Mouse (Mus musculus) embryonic facial prominence, embryonic 10.5 days (tissue): ENCODE results near the gene Gm20517. TPM values are rescaled to one million over a fixed set of nuclear protein-coding genes. Genes with fewer than 3 reads are reported as not detected.
"Not testable (repeated sequence)": the region's sequence is repeated elsewhere in the genome, so short reads cannot be mapped to it uniquely, and the experiment has no call there.

Experiments
- DNase-seq: peaks from one replicate; pipeline ENCODE4 v3.0.0-alpha.2; 2017; ENCODE audit warnings: low spot score
- H3K27ac ChIP-seq: fragments of 300-500 bp; sonication (generic); replicated peaks from 2 replicates; pipeline ENCODE4 v1.5.1; 2016; ENCODE audit warnings: mild to moderate bottlenecking
- H3K27me3 ChIP-seq: fragments of 300-500 bp; sonication (generic); replicated peaks from 2 replicates; pipeline ENCODE4 v1.6.1; 2016; ENCODE audit warnings: low read depth, mild to moderate bottlenecking; ENCODE audit not compliant: poor library complexity, severe bottlenecking
- H3K36me3 ChIP-seq: fragments of 300-500 bp; sonication (generic); replicated peaks from 2 replicates; pipeline ENCODE4 v1.6.1; 2016; ENCODE audit warnings: mild to moderate bottlenecking, moderate library complexity
- H3K4me1 ChIP-seq: fragments of 300-500 bp; sonication (generic); 2 replicates; pipeline ENCODE4 v1.6.1; 2016
- H3K4me3 ChIP-seq: fragments of 300-500 bp; sonication (generic); 2 replicates; pipeline ENCODE4 v1.5.1; 2016; ENCODE audit warnings: mild to moderate bottlenecking, moderate library complexity
- H3K9me3 ChIP-seq: fragments of 300-500 bp; sonication (generic); 2 replicates; pipeline ENCODE4 v1.6.1; 2016; ENCODE audit warnings: mild to moderate bottlenecking
- WGBS: fragments of 180-500 bp; shearing (Covaris S2); methylation state at CpG from one replicate; pipeline ENCODE4 v1.1.7; 2016; 5-methylcytosine and 5-hydroxymethylcytosine counted together
- polyA plus RNA-seq: library from polyadenylated mRNA; unstranded; fragments of >200 nt; fragmentation: Nextera tagmentation; extraction: Ambion mirVana; gene quantifications from 2 replicates; pipeline ENCODE4 v1.2.1, GENCODE M21; 2016

The Gm20517 gene
- polyA plus RNA-seq, 1 experiment from 2014 or later: 1.6 TPM

- not testable (repeated sequence) for H3K27me3 ChIP-seq, H3K9me3 ChIP-seq, DNase-seq, H3K27ac ChIP-seq
- Histone ChIP-seq H3K4me3 (peak overlapping the region; percentile 96; the same call in 1 of the 2 replicates), H3K36me3 (peaks cover 71% of the 10 kb centered on the region), H3K4me1 (peaks cover 41% of the 10 kb centered on the region)
- WGBS: 83% methylated on average over 10 of the region's 10 CpGs
These were observed 12.6 kb upstream of the Gm20517 start for GRCm38 (mm10) chr17:47598580-47599304.

GRCm38 (mm10) chr17:47599511-47600297 lies 11.7 kb upstream of the Gm20517 start:
- no peak overlapping the region for H3K27ac ChIP-seq
- DNase-seq: no peak
- peaks cover 81% of the 10 kb centered on the region for H3K36me3 ChIP-seq
- H3K27me3 ChIP-seq: no peaks in the 10 kb centered on the region
- H3K4me1 ChIP-seq: peaks cover 39% of the 10 kb centered on the region
- WGBS: 77% methylated on average over 11 of the region's 11 CpGs
- no peak overlapping the region for H3K4me3 ChIP-seq
- no peaks in the 10 kb centered on the region for H3K9me3 ChIP-seq

GRCm38 (mm10) chr17:47600601-47601388 lies 10.6 kb upstream of the Gm20517 start:
- Histone ChIP-seq H3K4me3 (no peak overlapping the region), H3K27me3 (no peaks in the 10 kb centered on the region), H3K9me3 (no peaks in the 10 kb centered on the region), H3K36me3 (peaks cover 92% of the 10 kb centered on the region), H3K27ac (no peak overlapping the region), H3K4me1 (peaks cover 28% of the 10 kb centered on the region)
- 91% methylated on average over 13 of the region's 13 CpGs for WGBS
- DNase-seq: no peak

GRCm38 (mm10) chr17:47601389-47601755 lies 10.0 kb upstream of the Gm20517 start:
- no peak for DNase-seq
- Histone ChIP-seq H3K36me3 (peaks cover 97% of the 10 kb centered on the region), H3K27ac (no peak overlapping the region), H3K4me3 (no peak overlapping the region), H3K27me3 (no peaks in the 10 kb centered on the region), H3K9me3 (no peaks in the 10 kb centered on the region), H3K4me1 (peaks cover 23% of the 10 kb centered on the region)
- 94% methylated on average over 10 of the region's 10 CpGs for WGBS

GRCm38 (mm10) chr17:47602289-47602688 lies 9.1 kb upstream of the Gm20517 start:
- Histone ChIP-seq H3K27ac (no peak overlapping the region), H3K4me3 (no peak overlapping the region), H3K4me1 (peaks cover 13% of the 10 kb centered on the region), H3K27me3 (no peaks in the 10 kb centered on the region), H3K9me3 (no peaks in the 10 kb centered on the region), H3K36me3 (peaks cover 97% of the 10 kb centered on the region)
- no peak for DNase-seq
- WGBS: 92% methylated on average over 11 of the region's 11 CpGs

- WGBS: 74% methylated on average over 5 of the region's 5 CpGs
- Histone ChIP-seq H3K36me3 (peaks cover 80% of the 10 kb centered on the region), H3K4me3 (no peak overlapping the region), H3K27me3 (no peaks in the 10 kb centered on the region), H3K27ac (no peak overlapping the region), H3K4me1 (peaks cover 10% of the 10 kb centered on the region), H3K9me3 (no peaks in the 10 kb centered on the region)
- DNase-seq: no peak
These were observed 5.2 kb upstream of the Gm20517 start for GRCm38 (mm10) chr17:47606220-47606619.

GRCm38 (mm10) chr17:47609182-47609581 lies 2.2 kb upstream of the Gm20517 start:
- H3K9me3 ChIP-seq: no peaks in the 10 kb centered on the region
- no peak overlapping the region for H3K4me3 ChIP-seq
- H3K4me1 ChIP-seq: peaks cover 22% of the 10 kb centered on the region
- H3K27ac ChIP-seq: no peak overlapping the region
- WGBS: 91% methylated on average over 4 of the region's 4 CpGs
- H3K36me3 ChIP-seq: peaks cover 69% of the 10 kb centered on the region
- DNase-seq: no peak
- H3K27me3 ChIP-seq: no peaks in the 10 kb centered on the region

GRCm38 (mm10) chr17:47611661-47611982 lies 233 bp downstream of the Gm20517 start:
- Histone ChIP-seq H3K36me3 (peaks cover 67% of the 10 kb centered on the region), H3K9me3 (no peaks in the 10 kb centered on the region), H3K4me3 (peak overlapping the region; percentile 90), H3K27ac (peak overlapping the region; percentile 84), H3K27me3 (no peaks in the 10 kb centered on the region), H3K4me1 (peaks cover 22% of the 10 kb centered on the region)
- no peak for DNase-seq
- under 1% methylated on average over 13 of the region's 13 CpGs for WGBS

- DNase-seq: no peak
- Histone ChIP-seq H3K4me1 (peaks cover 22% of the 10 kb centered on the region), H3K27ac (no peak overlapping the region), H3K27me3 (no peaks in the 10 kb centered on the region), H3K36me3 (peaks cover 65% of the 10 kb centered on the region), H3K4me3 (no peak overlapping the region), H3K9me3 (no peaks in the 10 kb centered on the region)
- 88% methylated on average over 1 of the region's 1 CpGs for WGBS
These were observed 2.6 kb downstream of the Gm20517 start for GRCm38 (mm10) chr17:47614018-47614417.

- 95% methylated on average over 8 of the region's 8 CpGs for WGBS
These were observed 4.7 kb downstream of the Gm20517 start for GRCm38 (mm10) chr17:47616119-47616518.

GRCm38 (mm10) chr17:47616652-47617051 lies 5.3 kb downstream of the Gm20517 start:
- Histone ChIP-seq H3K36me3 (peaks cover 86% of the 10 kb centered on the region), H3K9me3 (no peaks in the 10 kb centered on the region), H3K4me1 (peaks cover 13% of the 10 kb centered on the region), H3K27me3 (no peaks in the 10 kb centered on the region), H3K4me3 (no peak overlapping the region), H3K27ac (no peak overlapping the region)
- WGBS: 89% methylated on average over 4 of the region's 4 CpGs
- DNase-seq: no peak

More at GRCm38 (mm10) chr17:47616119-47616518, 4.7 kb downstream of the Gm20517 start:
- Histone ChIP-seq H3K4me1 (peaks cover 13% of the 10 kb centered on the region), H3K27me3 (no peaks in the 10 kb centered on the region), H3K36me3 (peaks cover 81% of the 10 kb centered on the region), H3K27ac (no peak overlapping the region), H3K4me3 (no peak overlapping the region), H3K9me3 (no peaks in the 10 kb centered on the region)
- no peak for DNase-seq

GRCm38 (mm10) chr17:47617605-47618307 lies 6.4 kb downstream of the Gm20517 start:
- Histone ChIP-seq H3K4me1 (peaks cover 3% of the 10 kb centered on the region), H3K27me3 (no peaks in the 10 kb centered on the region), H3K4me3 (no peak overlapping the region), H3K9me3 (no peaks in the 10 kb centered on the region), H3K36me3 (peaks cover 95% of the 10 kb centered on the region), H3K27ac (no peak overlapping the region)
- 90% methylated on average over 9 of the region's 9 CpGs for WGBS
- no peak for DNase-seq
